Mouse (Mus musculus): ENCODE results near the gene Greb1. TPM values are rescaled to one million over a fixed set of nuclear protein-coding genes. Genes with fewer than 3 reads are reported as not detected.

Gene Greb1
- polyA plus RNA-seq (2017; shearing (Covaris generic)): 1 to 10 TPM in 1 of 2 experiments, under 1 TPM in 1; 0.06 to 2.3 TPM

GRCm38 (mm10) chr12:16800259-16800958 is at the start of gene Greb1:
Gene Greb1, minus strand, starts transcription at chr12:16800886.

GRCm38 (mm10) chr12:16810525-16811431 is 10.1 kb upstream of the Greb1 start, which contains the start of gene E2f6:
Gene E2f6, plus strand, starts transcription at chr12:16810963.

GRCm38 (mm10) chr12:16653332-16654093 is 147.2 kb downstream of the Greb1 start, which contains the start of gene Ntsr2:
Gene Ntsr2, plus strand, starts transcription at chr12:16653382.

Other genes starting within 250 kb of the Greb1 start
- gene Lpin1, start 189.9 kb downstream of the Greb1 start, polyA plus RNA-seq (2017; shearing (Covaris generic)): 10 to 100 TPM; 22.3 to 34.8 TPM
- gene Ntsr2, start 147.5 kb downstream of the Greb1 start, polyA plus RNA-seq (2017; shearing (Covaris generic)): 1 to 10 TPM in 1 of 2 experiments, under 1 TPM in 1; 0.28 to 1.1 TPM
- gene E2f6, start 10.1 kb upstream of the Greb1 start, polyA plus RNA-seq (2017; shearing (Covaris generic)): 10 to 100 TPM; 21.4 to 33.4 TPM
- gene Rock2, start 94.0 kb upstream of the Greb1 start, polyA plus RNA-seq (2017; shearing (Covaris generic)): 10 to 100 TPM; 37.8 to 41.4 TPM
- gene Pqlc3, start 199.5 kb upstream of the Greb1 start, polyA plus RNA-seq (2017; shearing (Covaris generic)): 10 to 100 TPM; 57.0 to 68.1 TPM
- gene 2410004P03Rik, start 210.8 kb upstream of the Greb1 start, polyA plus RNA-seq (2017; shearing (Covaris generic)): 1 to 10 TPM; 1.8 to 2.4 TPM

All from inflammation-experienced regulatory T-cells (primary cell).